Mouse (Mus musculus) MEL-GATA-1-ER (cell line): ENCODE data around the gene Rnf115.

ENCODE experiments used
- DNase-seq: peaks from one replicate; pipeline ENCODE4 v3.0.0-alpha.2; 2012; ENCODE audit warnings: low read depth; ENCODE audit errors: extremely low read depth

Rnf115 gene

GRCm38 (mm10) chr3:96832930-96833329 is 105.5 kb downstream of the Rnf115 start:
- no peak for DNase-seq

- no peak for DNase-seq
These were observed 107.3 kb downstream of the Rnf115 start for GRCm38 (mm10) chr3:96834587-96835348.

- DNase-seq = no peak
These were observed 109.0 kb downstream of the Rnf115 start for GRCm38 (mm10) chr3:96836414-96836813.

- DNase-seq = no peak
These were observed 111.7 kb downstream of the Rnf115 start for GRCm38 (mm10) chr3:96838996-96839645.
